Mouse (Mus musculus) testis, adult 2 months (tissue): Measurements from ENCODE around the gene Tulp4.

Experiments used
- CTCF ChIP-seq: fragments of 200-500 bp; IDR thresholded peaks from 2 replicates; pipeline ENCODE4 v1.5.1; 2012; ENCODE audit warnings: low read depth, mild to moderate bottlenecking, inconsistent platforms, low read length, moderate library complexity; ENCODE audit not compliant: control insufficient read depth, insufficient read depth, insufficient replicate concordance
- POLR2A ChIP-seq: fragments of 200-500 bp; IDR thresholded peaks from 2 replicates; pipeline ENCODE4 v1.6.1; 2012; ENCODE audit warnings: low read depth, mild to moderate bottlenecking, inconsistent platforms, low read length, moderate library complexity; ENCODE audit not compliant: control insufficient read depth

DNA sequence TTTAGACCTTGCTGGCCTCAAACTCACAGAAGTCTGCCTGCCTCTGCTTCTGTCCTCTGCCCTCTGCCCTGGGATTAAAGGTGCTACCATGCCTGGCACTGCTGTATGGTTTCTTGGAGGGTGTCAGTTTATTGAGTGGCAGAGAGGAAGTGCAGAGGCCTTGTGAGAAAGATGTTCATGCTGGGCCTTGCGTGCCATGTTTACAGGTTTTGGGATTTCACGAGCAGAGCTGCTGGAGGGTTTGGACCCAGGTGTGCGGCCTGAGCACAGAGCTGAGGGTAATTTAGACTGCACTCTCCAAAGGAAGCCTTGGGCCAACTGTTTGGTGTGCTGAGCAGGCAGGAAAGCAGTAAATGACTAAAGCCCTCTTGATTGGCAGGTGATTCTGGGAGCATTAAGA is 11.7 kb downstream of the Tulp4 start:
- no peak for TF ChIP-seq CTCF
- no peak for TF ChIP-seq POLR2A
